Mouse (Mus musculus) gastrocnemius, adult 8-10 months (tissue): Measurements from ENCODE around the gene Myt1l. TPM values are rescaled to one million over a fixed set of nuclear protein-coding genes. Genes with fewer than 3 reads are reported as not detected.

Experiments used
- DNase-seq, 2 experiments: peaks; one replicate each; pipeline ENCODE4 v3.0.0; 2022; ENCODE audit warnings: low spot score in 2 of 2
- total RNA-seq, 4 experiments: library from RNA; stranded (reverse); gene quantifications; 2 replicates each; pipeline ENCODE4 v1.2.4; 2022

Myt1l gene
- total RNA-seq, 4 experiments from 2014 or later, result 0.35 TPM; not detected in 3

GRCm38 (mm10) chr12:29953999-29954398 is 425.8 kb downstream of the Myt1l start:
- DNase-seq, result no peak

- DNase-seq, result no peak
Observed at GRCm38 (mm10) chr12:29954464-29954863, 426.3 kb downstream of the Myt1l start.

GRCm38 (mm10) chr12:29956969-29957368 is 428.8 kb downstream of the Myt1l start:
- no peak for DNase-seq

GRCm38 (mm10) chr12:29958637-29959036 is 430.5 kb downstream of the Myt1l start:
- no peak for DNase-seq

- no peak for DNase-seq
Observed at GRCm38 (mm10) chr12:29961041-29961440, 432.9 kb downstream of the Myt1l start.

GRCm38 (mm10) chr12:29965016-29965415 is 436.8 kb downstream of the Myt1l start:
- no peak for DNase-seq

- no peak for DNase-seq
Observed at GRCm38 (mm10) chr12:29971795-29972464, 443.7 kb downstream of the Myt1l start.

GRCm38 (mm10) chr12:29972533-29972932 is 444.3 kb downstream of the Myt1l start:
- DNase-seq, result no peak
